Mouse (Mus musculus) cerebellum, adult 2 months (tissue): Measurements from ENCODE around the gene Agap1.

Experiments used
- CTCF ChIP-seq: fragments of 200-500 bp; IDR thresholded peaks from 2 replicates; pipeline ENCODE4 v1.5.1; 2011; ENCODE audit warnings: low read depth, mild to moderate bottlenecking, control low read depth, low read length, moderate library complexity, borderline replicate concordance; ENCODE audit not compliant: insufficient read depth
- POLR2A ChIP-seq: fragments of 200-500 bp; IDR thresholded peaks from 2 replicates; pipeline ENCODE4 v1.6.1; 2011; ENCODE audit warnings: low read length, control low read depth, borderline replicate concordance; ENCODE audit not compliant: insufficient read depth

- TF ChIP-seq CTCF (no peak), POLR2A (no peak)
These were observed 84.5 kb downstream of the Agap1 start for GRCm38 (mm10) chr1:89539127-89539526.
